Mouse (Mus musculus) embryonic facial prominence, embryonic 11.5 days (tissue): Measurements from ENCODE around the gene 2010111I01Rik. TPM values are rescaled to one million over a fixed set of nuclear protein-coding genes. Genes with fewer than 3 reads are reported as not detected.
"Not testable (repeated sequence)": the region's sequence is repeated elsewhere in the genome, so short reads cannot be mapped to it uniquely, and the experiment has no call there.

Experiments
- ATAC-seq: fragments of 200-750 bp; cut with Nextera tagmentation; replicated peaks from 2 replicates; pipeline ENCODE4 v1.8.0; 2017; ENCODE audit warnings: low read depth; ENCODE audit not compliant: insufficient number of reproducible peaks, low FRiP score, low TSS enrichment
- DNase-seq: peaks from one replicate; pipeline ENCODE4 v3.0.0-alpha.2; 2015; ENCODE audit warnings: low spot score
- H3K27ac ChIP-seq: fragments of 300-500 bp; sonication (generic); replicated peaks from 2 replicates; pipeline ENCODE4 v1.5.1; 2014; ENCODE audit warnings: mild to moderate bottlenecking, low read depth, low read length, control low read depth
- H3K27me3 ChIP-seq: fragments of 300-500 bp; sonication (generic); 2 replicates; pipeline ENCODE4 v1.6.1; 2014; ENCODE audit warnings: mild to moderate bottlenecking, low read length, moderate library complexity, mixed read lengths; ENCODE audit not compliant: control insufficient read depth, insufficient read depth
- H3K36me3 ChIP-seq: fragments of 300-500 bp; sonication (generic); replicated peaks from 2 replicates; pipeline ENCODE4 v1.6.1; 2014; ENCODE audit warnings: low read depth, mild to moderate bottlenecking, low read length, moderate library complexity, mixed read lengths; ENCODE audit not compliant: control insufficient read depth, insufficient read depth
- H3K4me1 ChIP-seq: fragments of 300-500 bp; sonication (generic); 2 replicates; pipeline ENCODE4 v1.6.1; 2014; ENCODE audit warnings: low read length, mixed read lengths; ENCODE audit not compliant: control insufficient read depth, insufficient read depth
- H3K4me2 ChIP-seq: fragments of 300-500 bp; sonication (generic); 2 replicates; pipeline ENCODE4 v1.6.1; 2014; ENCODE audit warnings: low read depth, mild to moderate bottlenecking, control low read depth, low read length, moderate library complexity
- H3K4me3 ChIP-seq: fragments of 300-500 bp; sonication (generic); 2 replicates; pipeline ENCODE4 v1.5.1; 2014; ENCODE audit warnings: low read depth, low read length, control low read depth
- H3K9ac ChIP-seq: fragments of 300-500 bp; sonication (generic); replicated peaks from 2 replicates; pipeline ENCODE4 v1.6.1; 2014; ENCODE audit warnings: mild to moderate bottlenecking, control low read depth, low read length
- H3K9me3 ChIP-seq: fragments of 300-500 bp; sonication (generic); replicated peaks from 2 replicates; pipeline ENCODE4 v1.6.1; 2016; ENCODE audit warnings: mild to moderate bottlenecking, low read length, inconsistent platforms, mixed read lengths; ENCODE audit not compliant: control insufficient read depth
- WGBS: fragments of 180-500 bp; shearing (Covaris S2); extraction: QIAGEN DNeasy Blood & Tissue Kit; methylation state at CpG from one replicate; pipeline ENCODE4 v1.1.7; 2014; 5-methylcytosine and 5-hydroxymethylcytosine counted together
- polyA plus RNA-seq: library from polyadenylated mRNA; unstranded; fragments of >200 nt; fragmentation: Nextera tagmentation; extraction: Ambion mirVana; gene quantifications from 2 replicates; pipeline ENCODE4 v1.2.1, GENCODE M21; 2014

The 2010111I01Rik gene
- polyA plus RNA-seq, 1 experiment from 2014 or later: 125 TPM

GRCm38 (mm10) chr13:63080191-63080590 is 115.5 kb downstream of the 2010111I01Rik start:
- ATAC-seq (no peak), DNase-seq (no peak)
- 49% methylated on average over 4 of the region's 4 CpGs for WGBS
- Histone ChIP-seq H3K27me3 (no peaks in the 10 kb centered on the region), H3K4me3 (no peak overlapping the region), H3K4me2 (no peak overlapping the region), H3K27ac (no peak overlapping the region), H3K9ac (no peak overlapping the region), H3K4me1 (no peaks in the 10 kb centered on the region), H3K9me3 (no peaks in the 10 kb centered on the region), H3K36me3 (no peaks in the 10 kb centered on the region)

- DNase-seq (no peak), ATAC-seq (no peak)
- Histone ChIP-seq H3K4me2 (no peak overlapping the region), H3K36me3 (no peaks in the 10 kb centered on the region), H3K4me3 (no peak overlapping the region), H3K9ac (no peak overlapping the region), H3K4me1 (no peaks in the 10 kb centered on the region), H3K27me3 (no peaks in the 10 kb centered on the region), H3K27ac (no peak overlapping the region), H3K9me3 (no peaks in the 10 kb centered on the region)
- WGBS: 75% methylated on average over 2 of the region's 2 CpGs
These were observed 116.1 kb downstream of the 2010111I01Rik start for GRCm38 (mm10) chr13:63080823-63081222.

GRCm38 (mm10) chr13:63082555-63083136 is 118.0 kb downstream of the 2010111I01Rik start:
- Histone ChIP-seq H3K9ac (no peak overlapping the region), H3K27ac (no peak overlapping the region), H3K36me3 (no peaks in the 10 kb centered on the region), H3K9me3 (no peaks in the 10 kb centered on the region), H3K4me1 (no peaks in the 10 kb centered on the region), H3K4me2 (no peak overlapping the region; the same call in 1 of the 2 replicates), H3K27me3 (no peaks in the 10 kb centered on the region), H3K4me3 (no peak overlapping the region)
- 31% methylated on average over 5 of the region's 5 CpGs for WGBS
- DNase-seq: no peak
- ATAC-seq: no peak

GRCm38 (mm10) chr13:63083139-63083538 is 118.4 kb downstream of the 2010111I01Rik start:
- not testable (repeated sequence) for H3K4me1 ChIP-seq, ATAC-seq, H3K4me2 ChIP-seq, H3K9ac ChIP-seq, H3K4me3 ChIP-seq, H3K36me3 ChIP-seq, DNase-seq, H3K9me3 ChIP-seq, H3K27me3 ChIP-seq, H3K27ac ChIP-seq
- WGBS: 71% methylated on average over 7 of the region's 7 CpGs

GRCm38 (mm10) chr13:63083663-63084062 is 119.0 kb downstream of the 2010111I01Rik start:
- H3K4me2 ChIP-seq: no peak overlapping the region
- no peak for DNase-seq
- 71% methylated on average over 8 of the region's 8 CpGs for WGBS
- no peaks in the 10 kb centered on the region for H3K9me3 ChIP-seq
- no peak overlapping the region for H3K4me3 ChIP-seq
- no peaks in the 10 kb centered on the region for H3K27me3 ChIP-seq
- no peak for ATAC-seq
- no peaks in the 10 kb centered on the region for H3K4me1 ChIP-seq
- no peaks in the 10 kb centered on the region for H3K36me3 ChIP-seq
- H3K9ac ChIP-seq: no peak overlapping the region
- H3K27ac ChIP-seq: no peak overlapping the region

GRCm38 (mm10) chr13:63087865-63088683 is 123.4 kb downstream of the 2010111I01Rik start:
- no peaks in the 10 kb centered on the region for H3K4me1 ChIP-seq
- H3K4me2 ChIP-seq: no peak overlapping the region
- no peaks in the 10 kb centered on the region for H3K27me3 ChIP-seq
- no peak overlapping the region for H3K27ac ChIP-seq
- no peak overlapping the region for H3K9ac ChIP-seq
- ATAC-seq: no peak
- DNase-seq: no peak
- no peaks in the 10 kb centered on the region for H3K9me3 ChIP-seq
- no peaks in the 10 kb centered on the region for H3K36me3 ChIP-seq
- WGBS: 92% methylated on average over 7 of the region's 7 CpGs
- H3K4me3 ChIP-seq: no peak overlapping the region

- Histone ChIP-seq H3K27ac (no peak overlapping the region), H3K4me2 (no peak overlapping the region), H3K9ac (no peak overlapping the region), H3K4me3 (no peak overlapping the region), H3K9me3 (no peaks in the 10 kb centered on the region), H3K36me3 (no peaks in the 10 kb centered on the region), H3K27me3 (no peaks in the 10 kb centered on the region), H3K4me1 (no peaks in the 10 kb centered on the region)
- DNase-seq (no peak), ATAC-seq (no peak)
- 81% methylated on average over 4 of the region's 4 CpGs for WGBS
These were observed 124.8 kb downstream of the 2010111I01Rik start for GRCm38 (mm10) chr13:63089513-63089912.

- Histone ChIP-seq H3K9ac (no peak overlapping the region), H3K4me3 (no peak overlapping the region), H3K36me3 (no peaks in the 10 kb centered on the region), H3K9me3 (no peaks in the 10 kb centered on the region), H3K4me2 (no peak overlapping the region), H3K27me3 (no peaks in the 10 kb centered on the region), H3K4me1 (no peaks in the 10 kb centered on the region), H3K27ac (no peak overlapping the region)
- 19% methylated on average over 2 of the region's 2 CpGs for WGBS
- DNase-seq: no peak
- ATAC-seq: no peak
These were observed 126.6 kb downstream of the 2010111I01Rik start for GRCm38 (mm10) chr13:63091246-63091645.
